Mouse (Mus musculus) ovary, postnatal 14 days (tissue): ENCODE measurements around the gene Hist1h3d.
A peak's percentile ranks its signal among the peaks of the same experiment; 100 is the strongest.
"Not testable (repeated sequence)": the region's sequence is repeated elsewhere in the genome, so short reads cannot be mapped to it uniquely, and the experiment has no call there.

Source experiments
- DNase-seq: peaks from one replicate; pipeline ENCODE4 v3.0.0; 2022; ENCODE audit warnings: low spot score

Gene Hist1h3d

DNA sequence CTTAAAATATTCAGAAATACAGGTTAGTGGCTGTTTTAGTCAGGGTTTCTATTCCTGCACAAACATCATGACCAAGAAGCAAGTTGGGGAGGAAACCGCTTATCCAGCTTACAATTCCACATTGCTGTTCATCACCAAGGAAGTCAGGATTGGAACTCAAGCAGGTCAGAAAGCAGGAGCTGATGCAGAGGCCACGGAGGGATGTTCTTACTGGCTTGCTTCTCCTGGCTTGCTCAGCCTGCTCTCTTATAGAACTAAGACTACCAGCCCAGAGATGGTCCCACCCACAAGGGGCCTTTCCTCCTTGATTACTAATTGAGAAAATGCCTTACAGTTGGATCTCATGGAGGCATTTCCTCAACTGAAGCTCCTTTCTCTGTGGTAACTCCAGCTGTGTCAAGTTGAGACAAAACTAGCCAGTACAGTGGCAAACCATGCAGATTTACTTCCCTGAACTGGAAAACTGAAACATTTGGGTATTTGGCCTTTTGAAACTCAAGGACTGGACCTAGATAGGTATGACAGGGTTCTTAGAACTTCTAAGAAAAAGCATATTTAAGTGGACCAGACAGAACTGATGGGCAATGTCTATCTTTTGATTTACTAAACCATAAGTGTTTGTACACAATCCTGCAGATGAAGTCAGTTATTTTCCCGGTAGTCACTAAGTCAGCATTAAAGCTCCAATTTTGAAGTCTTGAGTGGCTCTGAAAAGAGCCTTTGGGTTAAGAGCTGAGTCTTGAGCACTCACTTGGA, 33.2 kb upstream of the Hist1h3d start:
- not testable (repeated sequence) for DNase-seq

DNA sequence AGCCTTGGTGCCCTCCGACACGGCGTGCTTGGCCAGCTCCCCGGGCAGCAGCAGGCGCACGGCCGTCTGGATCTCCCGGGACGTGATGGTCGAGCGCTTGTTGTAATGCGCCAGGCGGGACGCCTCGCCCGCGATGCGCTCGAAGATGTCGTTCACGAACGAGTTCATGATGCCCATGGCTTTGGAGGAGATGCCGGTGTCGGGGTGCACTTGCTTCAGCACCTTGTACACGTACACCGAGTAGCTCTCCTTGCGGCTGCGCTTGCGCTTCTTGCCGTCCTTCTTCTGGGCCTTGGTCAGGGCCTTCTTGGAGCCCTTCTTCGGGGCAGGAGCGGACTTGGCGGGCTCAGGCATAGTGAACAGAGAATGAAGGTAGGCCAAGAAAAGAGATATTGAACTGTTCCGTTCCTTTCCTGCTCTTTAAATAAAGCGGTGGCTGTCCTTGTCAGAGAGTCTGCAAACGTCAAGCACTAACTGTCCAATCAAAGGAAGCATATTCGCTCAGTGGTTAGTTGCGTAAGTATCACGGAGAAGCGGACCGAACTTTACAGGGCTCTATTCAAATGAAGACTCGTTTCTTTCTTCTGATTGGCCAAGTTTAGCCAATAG, 32.5 kb upstream of the Hist1h3d start, which contains the start of gene Hist1h2bh:
Gene Hist1h2bh (minus strand): TSS at position 394 of the 609 bp plus-strand sequence.
- DNase-seq: not testable (repeated sequence)

DNA sequence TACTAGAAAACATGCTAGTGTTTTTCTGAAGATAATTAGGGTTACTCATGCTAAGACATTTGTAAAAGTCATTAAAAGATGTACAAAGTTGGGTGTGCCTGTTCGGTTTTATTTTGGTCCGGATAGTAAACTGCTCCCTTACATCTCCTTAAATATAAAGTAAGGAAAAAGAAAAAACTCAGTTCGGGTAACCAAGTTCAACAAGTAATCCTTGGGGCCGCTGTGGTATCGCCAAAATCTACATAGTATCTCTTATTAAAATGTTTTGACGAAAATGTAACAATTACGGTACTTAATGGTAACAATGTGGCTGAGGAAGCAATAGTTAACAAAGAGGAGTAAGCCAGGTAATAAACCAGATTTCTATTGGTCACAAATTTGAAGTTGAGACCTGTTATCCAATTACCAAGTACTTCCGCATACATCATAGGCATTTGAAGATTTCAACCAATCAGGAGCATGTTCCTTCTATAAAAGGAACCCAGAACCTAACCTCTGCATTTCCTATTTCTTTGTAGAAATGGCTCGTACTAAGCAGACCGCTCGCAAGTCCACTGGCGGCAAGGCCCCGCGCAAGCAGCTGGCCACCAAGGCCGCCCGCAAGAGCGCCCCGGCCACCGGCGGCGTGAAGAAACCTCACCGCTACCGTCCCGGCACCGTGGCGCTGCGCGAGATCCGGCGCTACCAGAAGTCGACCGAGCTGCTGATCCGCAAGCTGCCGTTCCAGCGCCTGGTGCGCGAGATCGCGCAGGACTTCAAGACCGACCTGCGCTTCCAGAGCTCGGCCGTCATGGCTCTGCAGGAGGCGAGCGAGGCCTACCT, 31.4 kb upstream of the Hist1h3d start, which contains the start of gene Hist1h3f:
Gene Hist1h3f (plus strand): TSS at position 88 of the 822 bp plus-strand sequence.
- DNase-seq: no peak

DNA sequence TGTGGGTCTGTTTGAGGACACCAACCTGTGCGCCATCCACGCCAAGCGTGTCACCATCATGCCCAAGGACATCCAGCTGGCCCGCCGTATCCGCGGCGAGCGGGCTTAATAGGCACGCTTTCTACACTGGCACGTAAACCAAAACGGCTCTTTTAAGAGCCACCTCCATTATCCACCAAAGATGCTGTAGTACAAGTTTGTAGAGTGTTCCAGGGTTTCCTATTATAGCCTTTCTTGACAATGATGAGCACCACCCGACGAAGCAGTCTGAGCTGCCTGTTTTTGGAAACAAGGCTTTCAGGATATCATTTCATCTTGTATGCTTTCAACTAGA, 30.8 kb upstream of the Hist1h3d start:
- not testable (repeated sequence) for DNase-seq

DNA sequence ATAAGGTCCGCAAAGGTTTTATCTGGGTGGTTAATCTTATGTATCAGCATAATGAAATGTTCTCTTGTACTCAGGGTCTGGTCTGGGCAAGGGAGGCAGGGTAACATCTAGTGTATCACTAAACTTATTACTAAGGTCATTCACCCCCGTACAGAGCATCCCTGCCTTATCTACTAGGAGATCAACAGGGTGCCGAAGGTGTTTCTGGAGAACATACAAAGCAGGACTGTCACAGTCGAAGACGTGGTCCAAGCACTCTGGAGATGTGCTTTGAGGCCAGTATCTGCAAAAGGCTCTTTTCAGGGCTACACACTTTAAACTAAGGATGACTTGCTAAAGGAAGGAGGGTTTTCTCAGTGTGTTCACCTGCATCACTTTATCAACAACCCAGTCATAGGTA, 28.9 kb upstream of the Hist1h3d start:
- DNase-seq: no peak

DNA sequence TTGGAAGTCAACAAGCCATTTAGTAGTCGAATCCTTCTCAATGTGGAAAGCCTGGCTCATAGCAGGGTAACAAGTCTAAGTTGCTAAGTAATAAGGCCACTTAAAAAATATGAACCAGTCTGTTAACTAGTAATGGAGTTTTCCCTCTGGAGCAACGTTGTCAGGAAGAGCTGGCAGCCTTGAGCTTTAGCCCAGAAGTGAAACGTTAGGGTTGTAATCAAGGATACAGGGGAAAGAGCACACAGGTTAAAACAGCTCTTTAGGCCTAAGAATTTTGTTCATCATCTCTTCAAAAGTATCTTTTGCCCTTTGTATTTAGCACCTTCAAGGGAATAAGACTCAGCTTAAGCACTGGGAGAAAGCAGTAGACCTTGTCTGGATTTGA, 24.8 kb upstream of the Hist1h3d start:
- DNase-seq: no peak

DNA sequence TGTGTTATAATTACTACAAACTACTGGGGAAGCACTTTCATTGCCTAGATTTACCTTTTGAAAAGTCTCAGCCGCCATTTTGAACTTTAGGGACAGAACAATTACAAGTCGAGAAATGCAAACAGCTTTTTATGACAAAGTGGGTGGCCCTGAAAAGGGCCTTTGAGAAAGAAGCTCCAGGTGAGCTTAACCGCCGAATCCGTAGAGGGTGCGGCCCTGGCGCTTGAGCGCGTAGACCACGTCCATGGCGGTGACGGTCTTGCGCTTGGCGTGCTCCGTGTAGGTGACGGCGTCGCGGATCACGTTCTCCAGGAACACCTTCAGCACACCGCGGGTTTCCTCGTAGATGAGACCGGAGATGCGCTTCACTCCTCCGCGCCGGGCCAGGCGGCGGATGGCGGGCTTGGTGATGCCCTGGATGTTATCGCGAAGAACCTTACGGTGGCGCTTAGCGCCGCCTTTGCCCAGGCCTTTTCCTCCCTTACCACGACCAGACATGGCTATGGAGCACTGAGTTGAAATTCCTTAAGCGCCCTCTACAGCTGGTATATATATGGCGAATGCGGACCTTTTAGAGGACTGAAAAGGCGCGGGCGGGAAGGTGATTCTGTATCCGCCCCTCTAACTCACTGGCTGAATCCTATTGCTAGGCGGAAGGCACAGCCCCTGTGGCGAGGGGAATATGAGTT, 24.3 kb upstream of the Hist1h3d start, which contains the start of gene Hist1h4f:
Gene Hist1h4f (minus strand): TSS at position 503 of the 689 bp plus-strand sequence.
- DNase-seq: peak; percentile 83

DNA sequence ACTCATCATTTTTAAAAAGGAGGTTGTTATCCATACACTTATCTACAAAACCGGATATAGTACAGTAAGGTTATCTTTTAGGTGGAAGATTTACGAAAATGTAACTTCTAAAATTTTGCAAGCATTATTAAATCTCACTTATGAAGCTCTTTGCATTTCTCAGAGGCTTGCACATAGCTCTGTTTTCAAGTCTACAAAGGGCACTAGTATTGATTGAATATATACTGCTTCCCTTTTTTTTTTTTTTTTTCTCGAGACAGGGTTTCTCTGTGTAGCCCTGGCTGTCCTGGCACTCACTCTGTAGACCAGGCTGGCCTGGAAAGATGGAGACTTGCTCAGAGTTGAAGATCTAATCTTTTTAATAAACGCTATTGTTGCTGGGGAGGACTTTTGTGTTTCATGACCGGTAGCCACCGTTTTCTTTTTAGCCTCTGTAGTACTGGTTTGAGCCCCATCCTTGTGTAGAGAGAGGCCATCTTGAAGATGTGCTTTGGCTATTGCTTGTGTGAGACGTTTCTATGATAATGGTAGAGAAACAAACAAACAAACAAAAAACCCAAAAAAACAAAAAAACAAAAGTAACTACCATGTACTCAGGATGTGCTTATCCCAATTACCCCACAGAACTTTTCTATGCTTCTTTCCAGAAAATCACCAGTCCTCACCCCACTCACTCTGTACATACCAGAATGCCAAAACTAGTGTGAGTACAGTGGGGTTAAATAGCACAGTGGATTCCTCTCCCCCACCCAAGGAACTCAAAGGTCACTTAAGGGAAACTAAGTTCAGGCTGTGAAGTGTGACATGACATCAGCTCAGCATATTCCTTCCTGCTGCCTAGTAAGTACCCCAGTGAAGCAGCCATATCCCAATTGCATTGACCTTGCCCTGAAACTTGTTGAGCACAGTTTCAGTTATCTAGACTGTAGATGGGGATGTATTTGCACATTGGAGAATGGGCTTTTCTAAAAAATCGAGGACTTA, 23.3 kb upstream of the Hist1h3d start:
- no peak for DNase-seq

DNA sequence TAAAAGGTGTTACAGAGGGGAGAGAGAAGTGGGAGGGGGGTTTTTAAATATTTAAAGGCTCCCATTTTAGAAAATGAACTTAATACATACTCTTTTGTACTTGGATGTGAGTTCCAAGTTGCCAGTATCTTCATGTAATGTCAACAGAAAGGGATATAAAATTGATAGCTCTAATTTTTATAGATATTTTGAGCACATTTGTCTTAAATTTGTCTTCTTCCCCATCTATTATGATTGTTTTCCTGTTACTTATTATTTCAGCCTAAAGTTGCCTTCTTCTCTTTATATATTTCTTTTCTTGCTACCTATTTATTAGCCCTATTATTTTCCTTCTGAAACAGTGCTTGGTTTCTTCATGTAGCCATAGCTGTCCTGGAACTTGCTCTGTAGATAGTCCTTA, 22.6 kb upstream of the Hist1h3d start, which contains the start of gene Hist1h1d:
Gene Hist1h1d (plus strand): TSS at position 301 of the 400 bp plus-strand sequence.
- DNase-seq: no peak

DNA sequence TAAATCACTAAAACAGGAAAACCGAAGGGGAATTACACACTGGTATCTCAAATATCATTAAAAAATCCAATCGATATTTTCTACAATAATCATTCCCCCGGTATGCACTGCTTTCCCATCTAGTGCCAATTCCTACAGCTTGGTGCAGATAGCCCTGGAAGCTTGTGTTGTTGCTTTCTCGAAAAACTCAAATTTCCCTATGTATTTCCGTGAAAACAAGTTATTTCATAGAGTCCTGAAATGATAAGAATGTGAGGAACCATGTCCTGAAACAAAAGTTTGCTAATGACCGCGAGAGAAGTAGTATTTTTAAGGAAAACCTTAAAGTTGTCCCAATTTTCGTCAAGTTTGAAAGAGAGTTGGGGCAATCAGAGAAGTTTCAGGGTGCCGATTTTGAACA, 21.2 kb upstream of the Hist1h3d start:
- no peak for DNase-seq

DNA sequence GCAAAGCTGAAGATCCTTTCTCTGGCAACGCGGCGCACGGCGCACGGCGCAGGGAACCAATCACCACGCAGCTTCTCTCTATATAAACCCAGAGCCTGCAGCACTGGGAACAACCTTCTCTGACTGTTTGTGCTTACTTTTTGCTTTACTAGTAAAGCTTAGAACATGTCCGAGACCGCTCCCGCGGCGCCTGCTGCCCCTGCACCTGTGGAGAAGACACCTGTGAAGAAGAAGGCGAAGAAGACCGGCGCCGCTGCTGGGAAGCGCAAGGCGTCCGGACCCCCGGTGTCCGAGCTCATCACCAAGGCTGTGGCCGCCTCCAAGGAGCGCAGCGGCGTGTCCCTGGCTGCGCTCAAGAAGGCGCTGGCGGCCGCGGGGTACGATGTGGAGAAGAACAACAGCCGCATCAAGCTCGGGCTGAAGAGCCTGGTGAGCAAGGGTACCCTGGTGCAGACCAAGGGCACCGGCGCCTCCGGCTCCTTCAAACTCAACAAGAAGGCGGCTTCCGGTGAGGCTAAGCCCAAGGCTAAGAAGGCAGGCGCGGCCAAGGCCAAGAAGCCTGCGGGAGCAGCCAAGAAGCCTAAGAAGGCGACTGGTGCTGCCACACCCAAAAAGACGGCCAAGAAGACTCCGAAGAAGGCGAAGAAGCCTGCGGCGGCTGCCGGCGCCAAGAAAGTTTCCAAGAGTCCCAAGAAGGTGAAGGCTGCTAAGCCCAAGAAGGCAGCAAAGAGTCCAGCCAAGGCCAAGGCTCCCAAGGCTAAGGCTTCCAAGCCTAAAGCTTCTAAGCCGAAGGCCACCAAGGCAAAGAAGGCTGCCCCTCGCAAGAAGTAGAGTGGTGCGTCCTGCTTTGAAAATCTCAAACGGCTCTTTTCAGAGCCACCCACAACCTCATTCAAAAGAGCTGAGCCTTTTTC, 20.4 kb upstream of the Hist1h3d start:
- peak; percentile 66 for DNase-seq

DNA sequence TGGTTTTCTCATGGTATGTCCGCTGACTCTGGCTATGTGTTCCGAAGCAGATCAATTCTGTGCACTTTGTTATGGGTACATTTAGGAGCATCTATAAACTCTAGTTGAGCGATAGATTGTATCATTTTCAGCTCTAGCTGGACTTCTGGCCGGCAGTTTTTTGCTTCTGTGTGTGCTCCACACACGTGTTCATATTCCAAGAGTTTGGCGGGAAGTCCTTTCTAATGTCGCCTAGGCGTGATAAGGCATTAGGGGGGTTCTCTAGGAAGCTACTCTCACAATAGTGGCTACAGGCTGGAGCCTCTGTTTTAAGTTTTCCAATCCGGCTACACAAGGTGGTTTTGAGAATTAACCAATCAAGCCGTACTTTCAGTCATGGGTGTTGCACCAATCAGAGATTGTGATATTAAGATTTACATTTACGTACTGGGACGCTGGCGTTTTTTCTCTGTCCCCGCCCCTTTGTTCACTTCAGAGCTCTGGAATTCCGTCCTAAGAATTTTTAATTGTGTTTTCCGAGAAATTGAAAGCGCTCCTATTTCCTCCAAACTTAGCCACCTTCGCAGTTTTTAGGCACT, 19.6 kb upstream of the Hist1h3d start:
- DNase-seq: no peak

DNA sequence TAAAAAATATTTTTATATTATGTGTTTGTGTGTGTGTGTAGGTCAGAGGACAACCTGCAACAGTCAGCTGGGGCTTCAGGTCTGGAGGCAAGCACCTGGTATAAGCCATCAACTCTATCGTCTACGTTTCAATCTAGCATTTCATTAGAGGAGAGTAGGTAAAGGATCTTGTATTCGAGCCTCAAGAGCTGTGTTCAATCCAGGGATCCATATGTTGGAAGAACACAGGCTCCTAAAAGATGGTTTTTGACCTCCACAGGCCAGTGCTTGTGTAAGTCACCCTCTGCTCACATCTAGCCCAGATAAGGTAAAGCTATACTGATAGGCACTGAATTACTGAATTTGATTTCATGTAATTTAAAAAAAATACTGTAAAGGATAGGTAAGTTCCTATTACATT, 18.7 kb upstream of the Hist1h3d start:
- DNase-seq: no peak

DNA sequence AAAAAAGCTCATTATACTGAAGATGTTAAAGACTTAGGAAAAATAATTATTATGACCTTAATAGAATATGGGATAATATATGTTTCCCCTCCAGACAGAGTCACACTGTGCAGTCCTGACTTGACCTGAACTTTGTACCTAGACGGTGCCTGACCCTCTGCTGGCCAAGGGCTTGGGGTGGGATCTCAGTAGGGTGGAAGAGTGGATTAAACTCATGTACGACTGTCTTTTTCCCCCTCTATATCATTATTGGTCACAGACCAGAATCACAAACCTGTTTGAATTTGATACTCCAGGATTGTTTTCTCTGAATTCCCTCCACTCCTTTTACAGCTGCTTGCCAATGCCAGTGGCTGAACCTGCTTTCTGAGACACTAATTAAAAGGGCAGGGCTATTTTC, 14.9 kb upstream of the Hist1h3d start:
- DNase-seq: not testable (repeated sequence)

DNA sequence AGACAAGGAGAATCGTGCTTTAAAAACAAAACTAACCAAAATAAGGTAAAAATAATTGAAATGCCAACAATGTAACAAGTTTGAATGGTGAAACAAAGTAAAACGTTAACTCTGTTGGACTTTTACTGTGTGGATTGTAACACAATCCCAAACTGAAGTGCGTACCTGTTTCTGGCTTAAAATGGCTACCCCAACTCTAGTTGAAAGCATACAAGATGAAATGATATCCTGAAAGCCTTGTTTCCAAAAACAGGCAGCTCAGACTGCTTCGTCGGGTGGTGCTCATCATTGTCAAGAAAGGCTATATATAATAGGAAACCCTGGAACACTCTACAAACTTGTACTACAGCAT, 14.1 kb upstream of the Hist1h3d start:
- DNase-seq: not testable (repeated sequence)

DNA sequence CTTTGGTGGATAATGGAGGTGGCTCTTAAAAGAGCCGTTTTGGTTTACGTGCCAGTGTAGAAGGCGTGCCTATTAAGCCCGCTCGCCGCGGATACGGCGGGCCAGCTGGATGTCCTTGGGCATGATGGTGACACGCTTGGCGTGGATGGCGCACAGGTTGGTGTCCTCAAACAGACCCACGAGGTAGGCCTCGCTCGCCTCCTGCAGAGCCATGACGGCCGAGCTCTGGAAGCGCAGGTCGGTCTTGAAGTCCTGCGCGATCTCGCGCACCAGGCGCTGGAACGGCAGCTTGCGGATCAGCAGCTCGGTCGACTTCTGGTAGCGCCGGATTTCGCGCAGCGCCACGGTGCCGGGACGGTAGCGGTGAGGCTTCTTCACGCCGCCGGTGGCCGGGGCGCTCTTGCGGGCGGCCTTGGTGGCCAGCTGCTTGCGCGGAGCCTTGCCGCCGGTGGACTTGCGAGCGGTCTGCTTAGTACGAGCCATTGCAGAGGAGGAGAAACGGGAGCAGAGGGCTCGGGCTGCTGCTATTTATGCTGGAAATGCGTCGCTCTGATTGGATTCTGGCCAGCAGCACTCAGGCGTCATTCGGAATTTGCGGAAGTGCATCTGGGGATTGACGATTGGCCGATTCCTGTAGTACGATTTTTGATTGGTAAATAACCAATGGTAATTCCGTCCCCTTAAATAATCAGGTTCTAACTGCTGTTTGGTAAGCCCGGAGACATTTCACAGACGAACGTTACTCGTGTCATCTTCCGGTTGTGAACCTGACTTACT, 13.5 kb upstream of the Hist1h3d start, which contains the start of gene Hist1h3e:
Gene Hist1h3e (minus strand): TSS at position 487 of the 777 bp plus-strand sequence.
- peak; percentile 92 for DNase-seq

DNA sequence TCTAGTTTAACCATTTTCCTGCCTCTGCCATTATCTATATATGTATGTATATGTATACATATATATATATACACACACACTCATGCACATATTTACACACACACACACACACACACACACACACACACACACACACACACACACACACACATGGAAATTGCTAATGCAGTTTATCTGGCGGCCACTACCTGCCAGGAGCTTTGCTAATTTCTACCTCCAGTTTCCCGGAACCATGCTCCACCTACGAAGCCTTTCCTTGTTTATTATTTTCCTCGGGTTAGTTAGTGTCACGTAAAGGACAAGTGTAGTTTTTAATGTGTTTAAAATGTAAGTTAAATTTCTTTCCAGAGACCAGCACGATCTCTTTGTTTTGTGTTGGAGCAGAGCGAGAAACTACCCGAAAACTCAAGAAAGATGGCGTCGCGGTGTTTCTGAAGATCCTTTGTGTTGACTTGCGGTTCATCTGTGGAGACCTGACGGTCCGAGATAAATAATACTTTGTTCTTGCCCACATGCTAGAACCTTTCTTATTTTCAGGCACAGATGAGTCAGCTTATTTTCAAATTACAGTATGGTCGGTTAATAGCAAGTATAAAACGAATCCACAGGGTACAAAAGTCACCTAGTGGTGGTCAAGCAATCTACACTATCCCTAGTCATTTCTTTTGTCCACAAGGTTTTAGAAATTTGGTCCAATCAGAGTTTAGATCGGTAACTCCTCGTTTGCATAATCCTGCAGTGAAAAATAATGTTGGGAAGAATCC, 12.7 kb upstream of the Hist1h3d start:
- no peak for DNase-seq

DNA sequence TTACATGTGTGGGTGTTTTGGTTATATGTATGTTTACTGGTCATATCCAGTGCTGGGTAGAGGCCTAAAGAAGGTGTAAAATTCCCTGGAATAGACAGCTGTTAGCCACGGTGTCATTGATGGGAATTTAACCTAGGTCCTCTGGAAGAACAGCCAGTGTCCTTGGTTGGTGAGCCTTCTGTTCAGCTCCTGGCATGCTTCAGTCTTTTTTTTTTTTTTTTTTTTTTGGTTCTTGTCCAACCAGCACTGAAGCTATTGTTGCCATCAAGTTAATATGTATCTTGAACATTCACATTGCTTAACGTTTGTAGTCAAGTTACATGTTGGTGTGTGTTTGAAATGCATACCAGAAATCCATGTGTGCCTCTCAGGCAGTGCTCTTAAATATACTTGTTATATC, 11.1 kb upstream of the Hist1h3d start:
- no peak for DNase-seq
